Mouse (Mus musculus) gastrocnemius, adult 18-20 months (tissue): Measurements from ENCODE around the gene Hfe2. TPM values are rescaled to one million over a fixed set of nuclear protein-coding genes. Genes with fewer than 3 reads are reported as not detected.

Experiments used
- DNase-seq: peaks from one replicate; pipeline ENCODE4 v3.0.0; 2021; ENCODE audit warnings: low spot score
- total RNA-seq, 2 experiments: library from RNA; stranded (reverse); gene quantifications; 2 replicates each; pipeline ENCODE4 v1.2.3; 2021

The Hfe2 gene
- total RNA-seq, 2 experiments from 2014 or later = 622 to 636 TPM

- DNase-seq = no peak
Observed at GRCm38 (mm10) chr3:96526864-96527542, 2.0 kb downstream of the Hfe2 start.

- DNase-seq = no peak
Observed at GRCm38 (mm10) chr3:96528506-96528905, 3.5 kb downstream of the Hfe2 start.

GRCm38 (mm10) chr3:96532050-96532449, 7.1 kb downstream of the Hfe2 start:
- no peak for DNase-seq

GRCm38 (mm10) chr3:96534300-96534699, 9.3 kb downstream of the Hfe2 start:
- DNase-seq = no peak

- no peak for DNase-seq
Observed at GRCm38 (mm10) chr3:96539316-96539715, 14.3 kb downstream of the Hfe2 start.

GRCm38 (mm10) chr3:96540740-96541139, 15.8 kb downstream of the Hfe2 start:
- no peak for DNase-seq

- no peak for DNase-seq
Observed at GRCm38 (mm10) chr3:96541328-96542078, 16.5 kb downstream of the Hfe2 start.

GRCm38 (mm10) chr3:96542554-96542953, 17.6 kb downstream of the Hfe2 start:
- no peak for DNase-seq

GRCm38 (mm10) chr3:96543345-96543744, 18.4 kb downstream of the Hfe2 start:
- no peak for DNase-seq

- DNase-seq = no peak
Observed at GRCm38 (mm10) chr3:96545565-96545964, 20.6 kb downstream of the Hfe2 start.

- DNase-seq = no peak
Observed at GRCm38 (mm10) chr3:96546880-96547279, 21.9 kb downstream of the Hfe2 start.

- DNase-seq = peak; percentile 83
Observed at GRCm38 (mm10) chr3:96547389-96547960, 22.5 kb downstream of the Hfe2 start.

GRCm38 (mm10) chr3:96548824-96549223, 23.9 kb downstream of the Hfe2 start:
- no peak for DNase-seq

GRCm38 (mm10) chr3:96549346-96549745, 24.4 kb downstream of the Hfe2 start:
- DNase-seq = no peak

GRCm38 (mm10) chr3:96551203-96551602, 26.2 kb downstream of the Hfe2 start:
- DNase-seq = peak; percentile 75

GRCm38 (mm10) chr3:96551890-96552289, 26.9 kb downstream of the Hfe2 start:
- DNase-seq = no peak

- no peak for DNase-seq
Observed at GRCm38 (mm10) chr3:96553601-96554000, 28.6 kb downstream of the Hfe2 start.

GRCm38 (mm10) chr3:96554251-96554650, 29.3 kb downstream of the Hfe2 start:
- DNase-seq = no peak

GRCm38 (mm10) chr3:96555041-96555596, 30.1 kb downstream of the Hfe2 start:
- peak; percentile 90 for DNase-seq

- no peak for DNase-seq
Observed at GRCm38 (mm10) chr3:96555999-96556614, 31.1 kb downstream of the Hfe2 start.

GRCm38 (mm10) chr3:96556651-96557635, 32.0 kb downstream of the Hfe2 start:
- peak; percentile 47 for DNase-seq
